Mouse (Mus musculus) v-Abl transformed pro-B cells (cell line): ENCODE measurements around the gene Tsen15.

Experiments used
- in situ Hi-C, 2 experiments: fragments of 400-800 bp; cut with MboI; formaldehyde crosslinking; loops; one replicate each; pipeline ENCODE4 v1.15.1; 2025; ENCODE audit not compliant: unreplicated experiment in 2 of 2

Tsen15 gene

GRCm38 (mm10) chr1:152394137-152394536 lies 7.6 kb upstream of the Tsen15 start:
- in situ Hi-C loops, result loop anchor here in 1 of 2 experiments (25.0 kb wide), 1 partner anchor 343 kb away; no protein-coding TSS in a partner anchor

DNA sequence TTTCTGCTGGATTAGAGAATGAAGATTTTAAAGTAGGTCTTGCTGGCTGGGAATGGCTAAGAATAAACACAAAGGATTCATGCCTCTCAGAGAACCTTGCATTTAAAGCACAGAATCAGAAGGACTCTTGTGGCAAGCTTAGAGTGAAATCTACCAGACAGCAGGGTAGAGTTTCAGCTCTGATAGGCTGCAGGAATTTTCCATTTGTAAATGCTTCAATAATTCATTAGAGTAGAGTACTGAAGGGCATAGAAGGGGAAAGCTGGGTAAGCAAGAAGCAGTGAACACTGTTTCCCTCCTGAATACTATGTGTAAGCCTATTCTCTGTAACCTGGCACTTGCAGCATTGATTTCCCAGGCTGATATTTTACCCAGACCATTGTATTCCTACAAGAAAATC lies 2.8 kb upstream of the Tsen15 start:
- in situ Hi-C loops, result loop anchor here in 1 of 2 experiments (25.0 kb wide), 1 partner anchor 348 kb away; no protein-coding TSS in a partner anchor

DNA sequence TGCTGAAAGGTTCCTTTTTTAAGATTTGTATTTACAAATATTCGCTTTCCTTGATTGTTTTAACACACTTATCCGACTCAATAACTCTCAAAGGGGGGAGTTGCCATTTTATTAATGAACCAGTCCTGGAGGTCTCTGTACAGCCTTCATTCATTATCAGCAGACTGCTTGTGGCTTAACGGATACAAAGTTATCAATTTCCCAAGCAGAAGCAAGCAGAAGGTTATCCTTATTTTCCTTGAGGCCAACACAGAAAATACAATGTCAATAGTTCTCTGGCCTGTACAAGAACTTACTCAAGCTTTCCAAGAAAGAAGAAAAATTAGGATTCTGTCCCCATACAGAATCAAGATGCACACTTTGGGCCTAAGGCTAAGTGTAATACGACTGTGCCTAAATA lies 795 bp downstream of the Tsen15 start:
- in situ Hi-C loops, result loop anchor here in 1 of 2 experiments (25.0 kb wide), 1 partner anchor 352 kb away; no protein-coding TSS in a partner anchor

DNA sequence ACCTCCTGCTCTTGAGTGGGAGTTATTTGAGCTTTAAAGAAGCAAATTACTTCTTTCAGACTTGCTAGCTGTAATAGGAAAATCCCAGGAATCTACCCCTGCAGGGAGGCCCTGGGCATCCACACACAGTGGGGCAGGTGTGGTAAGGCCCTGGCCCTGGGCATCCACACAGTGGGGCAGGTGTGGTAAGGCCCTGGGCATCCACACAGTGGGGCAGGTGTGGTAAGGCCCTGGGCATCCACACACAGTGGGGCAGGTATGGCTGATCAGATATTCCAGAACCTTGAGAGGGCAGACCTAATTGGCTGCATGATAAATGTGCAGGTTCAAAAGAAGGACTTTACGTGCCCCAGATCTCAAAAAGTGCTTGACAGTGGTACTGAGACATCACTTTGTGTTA lies 1.9 kb downstream of the Tsen15 start:
- in situ Hi-C loops, result loop anchor here in 1 of 2 experiments (25.0 kb wide), 1 partner anchor 353 kb away; no protein-coding TSS in a partner anchor

DNA sequence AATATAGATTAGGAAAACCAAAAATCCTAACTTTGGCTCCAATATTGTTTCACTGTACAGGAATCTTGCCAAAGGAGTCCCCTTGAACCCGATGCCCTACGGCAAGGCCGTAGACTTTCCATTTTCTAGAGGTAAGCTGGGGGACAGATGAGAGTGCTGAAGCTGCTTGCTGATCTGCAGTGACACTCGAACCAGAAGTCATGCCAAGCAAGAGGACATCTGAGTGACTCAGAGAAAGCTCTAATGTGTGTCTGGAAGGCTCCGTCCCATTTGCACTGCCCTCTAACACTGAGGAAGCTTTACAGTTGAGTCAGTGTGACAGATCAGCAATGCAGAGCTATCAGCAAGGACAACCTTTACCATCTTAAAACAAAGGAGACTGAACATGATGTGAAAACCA lies 8.2 kb downstream of the Tsen15 start:
- in situ Hi-C loops, result loop anchor here in 1 of 2 experiments (25.0 kb wide), 1 partner anchor 359 kb away; no protein-coding TSS in a partner anchor

- in situ Hi-C loops, result loop anchor here (5.0 to 25.0 kb wide), 3 partner anchors 547 to 807 kb away; partner anchors contain the start of gene Fam129a (in 1 of the 2)
Observed at GRCm38 (mm10) chr1:152369139-152369538, 17.3 kb downstream of the Tsen15 start.

DNA sequence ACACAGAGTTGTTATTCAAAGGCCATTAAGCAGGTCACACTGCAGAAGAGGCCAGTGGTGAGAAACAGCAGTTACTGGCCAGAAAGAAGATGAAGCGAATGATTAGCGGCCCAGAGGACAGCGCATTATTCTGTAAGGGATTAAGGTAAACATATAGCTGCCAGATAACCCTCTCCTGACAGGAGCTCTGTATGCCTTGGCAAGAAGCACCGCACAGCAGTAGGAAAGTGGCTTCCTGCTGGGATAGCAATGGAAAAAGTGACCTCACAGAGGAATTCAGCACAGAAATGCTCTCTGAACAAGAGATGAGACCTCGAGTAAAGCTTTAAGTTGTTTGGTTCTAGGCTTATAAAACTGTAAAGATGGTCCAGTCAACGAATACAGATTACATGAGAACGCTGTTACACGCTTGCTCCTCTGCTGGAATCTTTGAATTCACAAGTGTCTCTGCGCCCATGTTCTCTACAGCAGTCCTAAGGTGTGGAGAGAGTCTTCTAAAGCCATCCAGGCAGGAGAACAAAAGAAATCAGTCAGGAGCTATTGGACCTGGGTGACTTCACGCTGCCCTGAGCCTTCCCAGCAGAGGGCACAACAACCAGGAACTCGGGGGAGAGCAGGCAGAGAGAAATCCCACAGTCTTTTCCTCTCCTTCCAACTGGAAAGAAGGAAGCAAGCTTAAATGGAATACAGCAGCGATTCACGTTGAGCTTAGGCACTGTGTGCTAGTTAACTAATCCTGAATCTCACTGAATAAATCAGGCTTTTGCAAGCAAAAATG lies 18.0 kb downstream of the Tsen15 start:
- in situ Hi-C loops, result loop anchor here (5.0 to 25.0 kb wide), 3 partner anchors 546 to 806 kb away; partner anchors contain the start of gene Fam129a (in 1 of the 2)

DNA sequence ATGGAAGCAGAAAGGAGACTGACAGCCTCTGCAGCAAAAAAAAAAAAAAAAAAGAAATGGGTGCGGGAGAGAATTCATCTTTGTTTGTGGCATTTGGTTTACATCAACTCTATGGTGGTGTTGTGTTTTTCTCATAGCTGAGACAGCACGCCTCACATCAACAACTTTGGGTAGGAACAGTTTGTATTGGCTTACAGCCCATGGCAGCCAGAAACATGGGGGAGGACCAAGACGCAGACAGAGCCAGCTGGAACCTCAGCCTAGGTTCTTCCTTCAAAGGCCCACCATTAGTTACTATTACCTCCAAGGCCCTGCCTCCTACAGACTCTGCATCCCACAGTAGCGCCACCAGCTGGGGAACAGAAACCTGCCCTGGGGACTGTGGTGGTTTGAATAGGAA lies 29.8 kb downstream of the Tsen15 start:
- in situ Hi-C loops, result loop anchor here in 1 of 2 experiments (25.0 kb wide), 1 partner anchor 794 kb away; the partner anchor contains the start of gene Fam129a

DNA sequence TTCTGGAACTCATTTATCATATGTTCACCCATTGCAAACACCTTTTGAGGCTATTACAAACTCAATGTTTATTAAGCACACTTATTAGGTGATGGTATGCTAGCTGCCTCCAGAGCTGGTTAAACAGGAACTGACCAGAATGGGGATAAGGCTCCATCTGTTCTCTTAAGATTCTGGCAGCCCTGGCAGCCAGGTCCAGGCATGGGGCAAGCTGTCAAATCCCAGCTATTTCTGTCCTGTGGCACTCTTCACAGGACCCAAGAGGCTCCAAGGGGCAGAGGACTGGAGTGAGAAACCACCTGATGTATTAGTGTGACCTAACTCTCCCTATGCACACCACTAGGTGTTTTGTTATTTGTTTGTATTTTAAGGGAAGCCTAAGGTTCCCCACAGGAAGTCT lies 38.5 kb downstream of the Tsen15 start:
- in situ Hi-C loops, result no loop called here

- in situ Hi-C loops, result no loop called here
Observed at GRCm38 (mm10) chr1:152324024-152324423, 62.5 kb downstream of the Tsen15 start.
